Comparison of ENCODE assay signal across 8 mouse cellular contexts in the genomic region with DNA sequence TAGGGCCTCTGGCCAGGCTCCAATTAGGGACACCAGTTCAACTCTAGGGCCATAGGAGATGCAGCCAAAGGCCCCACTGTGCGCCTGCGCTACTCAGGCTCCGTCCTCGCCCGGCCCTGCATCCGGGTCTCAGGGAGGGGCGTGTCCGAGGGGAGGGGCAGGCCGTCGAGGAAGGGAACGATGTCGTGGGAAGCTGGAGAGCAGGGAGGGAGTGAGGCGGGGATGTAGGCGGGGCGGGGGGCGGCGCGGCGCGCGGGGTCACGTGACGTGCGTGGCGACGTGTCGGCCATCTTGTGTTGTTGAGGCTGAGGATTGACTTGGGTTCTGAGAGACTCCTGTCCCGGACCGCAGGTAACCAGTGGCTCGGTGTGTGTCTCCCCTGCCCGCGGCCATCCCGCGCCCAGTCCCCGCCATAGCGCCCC. TPM values are rescaled to one million over a fixed set of nuclear protein-coding genes. Genes with fewer than 3 reads are reported as not detected.
DNase-seq lines count a peak whose midpoint lies in the region; ATAC-seq lines count a peak whose summit lies in the region.

A gene (plus strand): TSS at position 257 of the 422 bp plus-strand sequence.

- WGBS in forebrain, embryonic 14.5 days = 1% methylated on average over 21 of the region's 36 CpGs
- under 1% methylated on average over 27 of the region's 36 CpGs for WGBS in neural tube, embryonic 15.5 days

- peaks cover under 1% of the 10 kb centered on the region; the same call in 1 of the 2 replicates for H3K9me3 ChIP-seq in forebrain, embryonic 14.5 days (replicated peaks; ENCODE audit: control insufficient read depth, low read length)
- no peaks in the 10 kb centered on the region for H3K9me3 ChIP-seq in neural tube, embryonic 15.5 days (replicated peaks)

- intact Hi-C loops in heart, postnatal 14 days (cut with DNase I) = no loop called here

- H3K4me3 ChIP-seq in forebrain, embryonic 14.5 days (ENCODE audit: low read depth, low read length) = peak within 1 kb of the TSS; percentile 99
- H3K4me3 ChIP-seq in neural tube, embryonic 15.5 days (replicated peaks) = peak within 1 kb of the TSS; percentile 94

- peak; percentile 98 for ATAC-seq in forebrain, embryonic 14.5 days
- peak; percentile 98 for ATAC-seq in neural tube, embryonic 15.5 days (ENCODE audit: low FRiP score)

- peak within 1 kb of the TSS; percentile 86 for H3K27ac ChIP-seq in forebrain, embryonic 14.5 days (ENCODE audit: low read depth, low read length)
- H3K27ac ChIP-seq in neural tube, embryonic 15.5 days (replicated peaks) = peak within 1 kb of the TSS; percentile 92

- peaks cover 4% of the 10 kb centered on the region for H3K4me1 ChIP-seq in forebrain, embryonic 14.5 days (ENCODE audit: control insufficient read depth, insufficient read depth, low read length)
- H3K4me1 ChIP-seq in neural tube, embryonic 15.5 days = peaks cover 13% of the 10 kb centered on the region

- no peaks in the 10 kb centered on the region for H3K27me3 ChIP-seq in forebrain, embryonic 14.5 days (replicated peaks; ENCODE audit: control insufficient read depth, insufficient read depth, low read length)
- no peaks in the 10 kb centered on the region for H3K27me3 ChIP-seq in neural tube, embryonic 15.5 days (replicated peaks)

- no peaks in the 10 kb centered on the region for H3K36me3 ChIP-seq in forebrain, embryonic 14.5 days (ENCODE audit: control insufficient read depth, insufficient read depth, low read length)
- H3K36me3 ChIP-seq in neural tube, embryonic 15.5 days = no peaks in the 10 kb centered on the region

- peak; percentile 100 for DNase-seq in ES-CJ7 (ENCODE audit: low read depth, low spot score)
- peak; percentile 93 for DNase-seq in cerebellum, adult 11 months
- peak; percentile 96 for DNase-seq in forebrain, embryonic 14.5 days (ENCODE audit: low spot score)
- peak; percentile 96 to 98 for DNase-seq in heart, postnatal 14 days
- DNase-seq in layer of hippocampus, adult 11-12 months (ENCODE audit: low spot score) = peak; percentile 95
- peak; percentile 96 to 97 for DNase-seq in lung, adult 18-20 months
- peak; percentile 98 for DNase-seq in testis, postnatal 14 days (ENCODE audit: low spot score)

- H3K9ac ChIP-seq in forebrain, embryonic 14.5 days (ENCODE audit: low read length) = peak within 1 kb of the TSS; percentile 97
- peak within 1 kb of the TSS; percentile 98 for H3K9ac ChIP-seq in neural tube, embryonic 15.5 days (replicated peaks)

- H3K4me2 ChIP-seq in forebrain, embryonic 14.5 days (ENCODE audit: low read length) = peak within 1 kb of the TSS; percentile 82
- peak within 1 kb of the TSS; percentile 70 for H3K4me2 ChIP-seq in neural tube, embryonic 15.5 days

RNA-seq across cellular contexts. Expression of the gene that starts here (rescaled TPM):
- polyA plus RNA-seq in forebrain, embryonic 14.5 days (2014; fragmentation: Nextera tagmentation; extraction: Ambion mirVana) = 50.0 and 53.6 TPM in 2 replicates
- total RNA-seq in heart, postnatal 14 days (2021) = 10 to 100 TPM; 48.0 to 49.4 TPM
- polyA plus RNA-seq in neural tube, embryonic 15.5 days (2015; fragmentation: Nextera tagmentation; extraction: Ambion mirVana) = 61.7 and 63.0 TPM in 2 replicates

Comparison
In these comparisons a context has a peak if more than half of its experiments do, and no peak if none do; other contexts are left out.
1. Peak in every context shown above with its lines: DNase-seq, ATAC-seq, H3K4me3 ChIP-seq and H3K27ac ChIP-seq.